Mouse (Mus musculus) testis, adult 2 months (tissue): ENCODE measurements around the gene Gabrr2.

Experiments
- CTCF ChIP-seq: fragments of 200-500 bp; IDR thresholded peaks from 2 replicates; pipeline ENCODE4 v1.5.1; 2012; ENCODE audit warnings: low read depth, mild to moderate bottlenecking, inconsistent platforms, low read length, moderate library complexity; ENCODE audit not compliant: control insufficient read depth, insufficient read depth, insufficient replicate concordance
- POLR2A ChIP-seq: fragments of 200-500 bp; IDR thresholded peaks from 2 replicates; pipeline ENCODE4 v1.6.1; 2012; ENCODE audit warnings: low read depth, mild to moderate bottlenecking, inconsistent platforms, low read length, moderate library complexity; ENCODE audit not compliant: control insufficient read depth

DNA sequence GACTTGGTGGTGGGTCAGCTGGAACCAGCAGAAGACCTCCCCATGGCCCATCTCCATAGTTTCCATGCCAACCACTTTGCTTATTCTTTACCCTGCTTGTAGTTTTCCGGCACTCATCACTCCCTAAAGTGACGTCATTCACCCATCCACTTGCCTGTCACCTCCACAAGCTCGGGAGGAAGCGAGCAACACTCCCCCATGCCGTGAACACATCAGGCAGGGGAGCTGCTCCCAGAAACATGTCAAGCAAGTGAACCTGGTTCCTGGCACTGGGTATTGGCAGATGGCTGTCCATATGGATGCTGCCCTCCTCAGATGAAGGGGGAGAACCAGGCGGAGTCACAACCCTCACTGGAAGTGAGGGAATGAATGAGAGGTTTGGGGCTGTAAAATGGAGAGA, 6.1 kb downstream of the Gabrr2 start:
- TF ChIP-seq CTCF, result no peak
- TF ChIP-seq POLR2A, result no peak
